Mouse (Mus musculus) MEL (cell line): ENCODE results near the gene Rnaset2a.
"Not testable (repeated sequence)": the region's sequence is repeated elsewhere in the genome, so short reads cannot be mapped to it uniquely, and the experiment has no call there.

Experiments used
- CHD1 ChIP-seq: IDR thresholded peaks from 2 replicates; pipeline ENCODE4 v1.6.1; 2012; ENCODE audit warnings: low read depth, mild to moderate bottlenecking, inconsistent platforms, low read length, improper control_type of control experiment
- EP300 ChIP-seq, 2 experiments: IDR thresholded peaks; 2 replicates each; pipeline ENCODE4 v1.6.1; 2011; ENCODE audit warnings: improper control_type of control experiment in 2 of 2, low read length in 2 of 2, low read depth in 1 of 2, mild to moderate bottlenecking in 1 of 2
- SMC3 ChIP-seq: IDR thresholded peaks from 2 replicates; pipeline ENCODE4 v1.6.1; 2011; ENCODE audit warnings: low read depth, low read length, improper control_type of control experiment
- USF1 ChIP-seq: IDR thresholded peaks from 2 replicates; pipeline ENCODE4 v1.6.1; 2014; ENCODE audit warnings: low read depth, mild to moderate bottlenecking, inconsistent platforms, low read length, improper control_type of control experiment, moderate library complexity

- not testable (repeated sequence) for TF ChIP-seq CHD1; EP300 (IDR thresholded peaks at IDR 0.05; ENCODE audit: low read depth in 1 of 2, low read length in 2 of 2); SMC3
- TF ChIP-seq USF1, result peak; percentile 58; the same call in 1 of the 2 replicates
Observed at GRCm38 (mm10) chr17:8165977-8166376, 18.1 kb upstream of the Rnaset2a start.
